Mouse (Mus musculus) G1E (cell line): Measurements from ENCODE around the gene Lrrc36. TPM values are rescaled to one million over a fixed set of nuclear protein-coding genes. Genes with fewer than 3 reads are reported as not detected.

ENCODE experiments used
- ATAC-seq: 2 replicates; pipeline ENCODE4 v1.8.0; 2016; ENCODE audit warnings: mild to moderate bottlenecking; ENCODE audit not compliant: insufficient number of reproducible peaks, poor library complexity, low FRiP score, severe bottlenecking; ENCODE audit errors: extremely low read depth
- DNase-seq: peaks from one replicate; pipeline ENCODE4 v3.0.0; 2012; ENCODE audit warnings: low spot score
- H3K27me3 ChIP-seq: 2 replicates; pipeline ENCODE4 v1.6.1; 2012; ENCODE audit warnings: mild to moderate bottlenecking, low read length, inconsistent platforms; ENCODE audit not compliant: insufficient read depth
- H3K36me3 ChIP-seq: replicated peaks from 2 replicates; pipeline ENCODE3; 2012; ENCODE audit warnings: mild to moderate bottlenecking, inconsistent platforms
- H3K4me1 ChIP-seq: 2 replicates; pipeline ENCODE4 v1.6.1; 2012; ENCODE audit warnings: low read depth, low read length, inconsistent platforms, mixed read lengths; ENCODE audit not compliant: insufficient read depth
- H3K4me3 ChIP-seq: 2 replicates; pipeline ENCODE4 v1.5.1; 2012; ENCODE audit warnings: low read depth, mild to moderate bottlenecking, inconsistent platforms, low read length, moderate library complexity, mixed read lengths
- H3K9me3 ChIP-seq: replicated peaks from 2 replicates; pipeline ENCODE4 v1.6.1; 2012; ENCODE audit warnings: inconsistent platforms
- CTCF ChIP-seq: IDR thresholded peaks from 2 replicates; pipeline ENCODE4 v1.5.1; 2012; ENCODE audit warnings: low read depth, low read length, inconsistent platforms, mixed read lengths
- GATA1 ChIP-seq: IDR thresholded peaks from 2 replicates; pipeline ENCODE4 v1.6.1; 2012; ENCODE audit warnings: borderline replicate concordance, low read length, inconsistent platforms, mixed read lengths
- GATA2 ChIP-seq: IDR thresholded peaks from 2 replicates; pipeline ENCODE4 v1.6.1; 2012; ENCODE audit warnings: low read depth, low read length, inconsistent platforms, borderline replicate concordance
- POLR2AphosphoS5 ChIP-seq: IDR thresholded peaks from 2 replicates; pipeline ENCODE4 v1.6.1; 2012; ENCODE audit warnings: low read depth, low read length, inconsistent platforms; ENCODE audit not compliant: insufficient replicate concordance
- TAL1 ChIP-seq: conservative IDR thresholded peaks from 2 replicates; pipeline ENCODE4 v1.6.1; 2012; ENCODE audit warnings: low read depth, low read length, inconsistent platforms, mixed read lengths
- polyA plus RNA-seq: library from polyadenylated mRNA; stranded (reverse); fragments of >175 nt; gene quantifications from 2 replicates; pipeline ENCODE4 v1.2.3, GENCODE M21; 2012
- total RNA-seq, 2 experiments: library from RNA; stranded (forward) in 1 of 2; stranded (reverse) in 1 of 2; fragments of 200-1000 nt in 1 of 2; fragments of >200 nt in 1 of 2; fragmentation: Nextera tagmentation in 1 of 2; gene quantifications; 2 replicates each; pipeline ENCODE4 v1.2.3; 2014 to 2017

Gene Lrrc36
- total and polyA plus RNA-seq, 3 experiments: not detected

DNA sequence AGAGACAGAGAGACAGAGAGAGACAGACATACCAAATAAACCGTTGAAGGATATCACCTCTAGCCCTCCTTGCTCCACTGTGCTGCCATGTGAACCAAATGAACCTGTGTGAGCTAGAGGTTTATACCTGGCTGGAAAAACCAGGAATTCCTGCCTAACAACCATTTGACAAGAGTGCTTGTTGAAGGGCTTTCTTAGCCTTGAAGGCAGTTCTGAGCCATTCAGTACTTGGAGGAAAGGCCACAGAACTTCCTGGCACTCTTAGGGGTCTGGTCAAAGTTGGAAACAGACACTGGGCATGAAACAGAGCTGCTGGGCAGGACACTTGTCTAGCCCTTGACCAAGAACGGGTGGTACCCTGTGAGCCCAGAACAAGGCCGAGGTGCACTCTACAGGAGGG is 81.2 kb downstream of the Lrrc36 start:
- H3K4me3 ChIP-seq: no peak overlapping the region
- peaks cover 21% of the 10 kb centered on the region for H3K27me3 ChIP-seq
- ATAC-seq (no peak), DNase-seq (no peak)
- H3K9me3 ChIP-seq: no peaks in the 10 kb centered on the region
- no peaks in the 10 kb centered on the region for H3K36me3 ChIP-seq
- H3K4me1 ChIP-seq: no peaks in the 10 kb centered on the region; the same call in 1 of the 2 replicates
- TF ChIP-seq POLR2AphosphoS5 (no peak), GATA2 (no peak), GATA1 (no peak), CTCF (no peak), TAL1 (no peak)

DNA sequence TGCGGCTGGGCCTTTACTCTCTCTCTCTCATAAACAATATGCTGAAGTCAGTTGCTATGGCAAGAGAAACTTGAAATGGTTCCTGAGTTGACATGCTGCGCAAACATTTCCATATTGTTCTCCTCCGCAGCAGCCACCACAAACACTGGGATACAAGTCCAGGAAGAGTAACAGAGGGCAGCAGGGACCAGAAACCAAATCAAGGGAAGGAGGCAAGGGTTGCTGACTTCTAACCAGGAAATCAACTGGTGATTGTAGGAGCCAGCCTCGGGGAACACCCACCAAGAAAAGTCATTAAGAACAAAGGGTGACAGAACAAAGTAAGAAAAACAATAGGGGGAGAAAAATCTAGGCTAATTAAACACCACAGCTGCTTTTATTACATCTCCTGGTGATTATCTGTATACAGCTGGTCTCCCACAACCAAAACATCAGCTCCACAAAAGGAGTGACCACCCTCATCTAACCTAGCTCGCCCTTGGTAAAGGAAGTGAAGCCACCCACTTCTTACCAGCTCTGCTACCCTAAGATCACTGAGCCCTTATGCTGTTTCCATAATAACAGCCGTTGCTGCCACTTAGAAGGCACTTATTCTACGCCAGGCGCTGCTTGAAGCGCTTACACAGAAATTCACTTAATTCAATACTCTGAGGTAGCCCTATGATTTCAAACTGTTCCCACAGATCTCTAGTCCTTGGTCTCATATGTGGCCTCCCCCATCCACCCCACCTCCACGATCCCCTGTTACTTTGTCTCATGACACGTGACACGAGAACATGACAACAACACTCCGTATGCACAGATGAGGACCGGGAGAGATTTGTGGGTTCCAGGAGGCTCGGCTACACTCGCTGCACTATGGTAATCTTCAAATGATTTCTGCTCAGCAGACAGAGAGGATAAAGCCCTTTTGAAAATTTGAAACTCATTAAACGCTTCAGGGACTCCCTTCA is 82.3 kb downstream of the Lrrc36 start:
- H3K36me3 ChIP-seq: no peaks in the 10 kb centered on the region
- TF ChIP-seq POLR2AphosphoS5 (no peak), GATA2 (no peak), TAL1 (no peak), GATA1 (no peak), CTCF (no peak)
- H3K9me3 ChIP-seq: no peaks in the 10 kb centered on the region
- ATAC-seq (no peak), DNase-seq (no peak)
- H3K27me3 ChIP-seq: peaks cover 25% of the 10 kb centered on the region
- no peak overlapping the region for H3K4me3 ChIP-seq
- H3K4me1 ChIP-seq: no peaks in the 10 kb centered on the region; the same call in 1 of the 2 replicates

DNA sequence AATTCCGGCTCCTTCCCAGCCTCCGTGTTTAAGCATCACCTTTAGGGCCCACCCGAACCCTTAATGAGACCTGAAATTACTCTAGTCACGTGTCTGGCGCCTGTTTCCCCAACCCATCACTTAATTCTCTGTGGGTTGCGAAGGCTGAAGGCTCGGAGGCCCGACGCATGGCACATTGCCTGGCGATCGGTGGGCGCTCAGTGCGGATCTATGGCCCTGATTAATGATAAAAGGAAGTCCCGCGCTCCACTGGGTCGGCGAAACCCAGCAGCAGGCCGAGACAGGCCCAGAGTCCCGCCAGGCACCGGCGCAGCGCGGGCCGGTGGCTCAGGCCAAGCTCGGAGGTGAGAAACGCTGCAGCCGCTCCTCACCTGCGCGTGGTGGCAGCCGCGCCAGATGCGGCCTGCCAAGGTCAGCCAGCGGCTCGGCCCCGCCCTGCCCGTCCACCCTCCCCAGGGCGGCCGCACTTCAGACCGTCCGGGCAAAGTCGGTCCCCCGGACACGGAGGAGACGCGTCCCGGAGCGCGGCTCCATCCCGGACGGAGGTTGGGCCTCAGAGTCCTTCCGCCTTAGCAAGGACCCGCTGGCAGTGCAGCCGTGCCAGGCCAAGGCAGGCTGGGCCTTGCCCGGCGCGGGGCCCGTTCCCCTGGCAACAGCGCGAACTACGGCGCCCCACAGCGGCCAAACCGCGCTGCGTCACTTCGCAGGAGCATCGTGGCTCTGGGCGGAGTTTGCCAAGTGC is 83.2 kb downstream of the Lrrc36 start, which contains the start of gene Zdhhc1:
TSS of gene Zdhhc1 (minus strand) at position 464 of the 742 bp plus-strand sequence.
- H3K4me3 ChIP-seq: no peak within 1 kb of the TSS
- ATAC-seq: no peak
- no peak for TF ChIP-seq GATA2
- no peak for TF ChIP-seq POLR2AphosphoS5
- TF ChIP-seq CTCF: no peak
- TF ChIP-seq TAL1: no peak
- TF ChIP-seq GATA1: no peak

DNA sequence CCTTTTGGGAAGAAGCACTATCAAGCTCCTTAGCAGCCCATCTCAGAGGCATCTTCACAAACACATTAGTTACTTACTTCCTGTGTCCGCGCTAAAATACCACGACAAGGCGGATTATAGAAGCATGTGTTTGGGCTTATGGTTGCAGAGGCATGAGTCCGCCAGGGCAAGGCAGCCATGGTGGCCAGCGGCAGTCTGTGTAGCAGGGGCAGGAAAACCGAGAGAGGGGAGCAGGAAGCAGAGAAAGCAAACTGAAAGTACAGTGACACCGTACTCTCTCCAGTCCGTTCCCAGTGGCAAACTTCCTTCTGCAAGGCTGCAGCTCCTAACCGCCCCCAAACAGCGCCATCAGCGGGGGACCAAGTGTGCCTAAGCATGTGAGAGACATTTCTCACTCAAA is 86.4 kb downstream of the Lrrc36 start:
- Histone ChIP-seq H3K4me3 (no peak overlapping the region), H3K36me3 (no peaks in the 10 kb centered on the region), H3K27me3 (peaks cover 23% of the 10 kb centered on the region), H3K9me3 (no peaks in the 10 kb centered on the region), H3K4me1 (no peaks in the 10 kb centered on the region; the same call in 1 of the 2 replicates)
- DNase-seq: no peak
- no peak for TF ChIP-seq TAL1
- TF ChIP-seq GATA1: no peak
- no peak for TF ChIP-seq CTCF
- no peak for TF ChIP-seq GATA2
- TF ChIP-seq POLR2AphosphoS5: no peak
- no peak for ATAC-seq

More for the DNA sequence above, 83.2 kb downstream of the Lrrc36 start, which contains the start of gene Zdhhc1:
- Histone ChIP-seq H3K4me1 (no peaks in the 10 kb centered on the region; the same call in 1 of the 2 replicates), H3K9me3 (no peaks in the 10 kb centered on the region), H3K36me3 (no peaks in the 10 kb centered on the region), H3K27me3 (peaks cover 20% of the 10 kb centered on the region)
- no peak for DNase-seq

DNA sequence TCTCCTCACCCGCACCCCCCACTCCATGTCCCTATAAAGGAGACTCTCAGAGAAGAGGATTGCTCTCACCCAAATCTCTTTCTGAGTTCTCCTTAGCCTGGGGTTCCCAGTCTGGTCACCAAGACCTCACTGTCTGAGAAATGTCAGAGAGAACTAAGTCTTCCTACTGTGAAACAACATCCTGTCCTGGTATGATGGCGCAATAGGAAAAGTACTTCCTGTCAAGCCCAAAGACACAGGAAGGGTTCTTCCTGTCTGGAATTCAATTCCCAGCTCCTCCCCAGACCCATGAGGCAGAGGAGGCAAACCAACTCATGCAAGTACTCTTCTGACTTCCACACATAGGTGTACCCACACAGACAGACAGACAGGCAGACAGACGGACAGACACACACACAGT is 91.2 kb downstream of the Lrrc36 start:
- ATAC-seq (no peak), DNase-seq (no peak)
- Histone ChIP-seq H3K4me1 (no peaks in the 10 kb centered on the region), H3K9me3 (no peaks in the 10 kb centered on the region), H3K27me3 (peaks cover 41% of the 10 kb centered on the region), H3K36me3 (no peaks in the 10 kb centered on the region), H3K4me3 (no peak overlapping the region)
- TF ChIP-seq CTCF (no peak), GATA2 (no peak), POLR2AphosphoS5 (no peak), TAL1 (no peak), GATA1 (no peak)
